Mouse (Mus musculus) MEL (cell line): Measurements from ENCODE around the gene Zscan2. TPM values are rescaled to one million over a fixed set of nuclear protein-coding genes. Genes with fewer than 3 reads are reported as not detected.

Source experiments
- DNase-seq: peaks from one replicate; pipeline ENCODE4 v3.0.0; 2011; ENCODE audit warnings: low read depth, low spot score
- H3K27ac ChIP-seq: 2 replicates; pipeline ENCODE4 v1.5.1; 2012; ENCODE audit warnings: low read depth, mild to moderate bottlenecking, control low read depth, low read length, moderate library complexity; ENCODE audit not compliant: control insufficient read depth
- H3K27me3 ChIP-seq, 2 experiments: fragments of 150-350 bp in 1 of 2; sonication (generic) in 1 of 2; 2 replicates each; pipeline ENCODE4 v1.6.1; 2012; ENCODE audit warnings: low read length in 2 of 2, mild to moderate bottlenecking in 2 of 2, improper control_type of control experiment in 1 of 2, moderate library complexity in 1 of 2; ENCODE audit not compliant: insufficient read depth in 2 of 2, control insufficient read depth in 1 of 2
- H3K36me3 ChIP-seq, 2 experiments: 2 replicates each; pipeline ENCODE4 v1.6.1; 2012 to 2014; ENCODE audit warnings: low read length in 2 of 2, improper control_type of control experiment in 1 of 2, inconsistent platforms in 1 of 2, mild to moderate bottlenecking in 1 of 2; ENCODE audit not compliant: insufficient read depth in 2 of 2, control insufficient read depth in 1 of 2
- H3K4me1 ChIP-seq, 2 experiments: fragments of 150-350 bp in 1 of 2; sonication (generic) in 1 of 2; 2 replicates each; pipeline ENCODE4 v1.6.1; 2012; ENCODE audit warnings: low read length in 2 of 2, improper control_type of control experiment in 1 of 2, mild to moderate bottlenecking in 1 of 2; ENCODE audit not compliant: insufficient read depth in 2 of 2, control insufficient read depth in 1 of 2
- H3K4me3 ChIP-seq, 2 experiments: fragments of 150-350 bp in 1 of 2; sonication (generic) in 1 of 2; 2 replicates each; pipeline ENCODE4 v1.5.1; 2012; ENCODE audit warnings: low read depth in 2 of 2, low read length in 2 of 2, mild to moderate bottlenecking in 2 of 2, moderate library complexity in 2 of 2, control low read depth in 1 of 2, improper control_type of control experiment in 1 of 2; ENCODE audit not compliant: control insufficient read depth in 1 of 2, insufficient read depth in 1 of 2
- H3K79me2 ChIP-seq: 2 replicates; pipeline ENCODE4 v1.6.1; 2012; ENCODE audit warnings: mild to moderate bottlenecking, low read length, moderate library complexity; ENCODE audit not compliant: control insufficient read depth, poor library complexity, insufficient read depth
- H3K9ac ChIP-seq: 2 replicates; pipeline ENCODE4 v1.6.1; 2012; ENCODE audit warnings: low read depth, mild to moderate bottlenecking, control low read depth, low read length, moderate library complexity; ENCODE audit not compliant: control insufficient read depth, poor library complexity, severe bottlenecking
- H3K9me3 ChIP-seq: fragments of 150-350 bp; sonication (generic); replicated peaks from 2 replicates; pipeline ENCODE4 v1.6.1; 2012; ENCODE audit warnings: mild to moderate bottlenecking, low read length, improper control_type of control experiment, moderate library complexity; ENCODE audit not compliant: insufficient read depth
- BHLHE40 ChIP-seq: IDR thresholded peaks from 2 replicates; pipeline ENCODE4 v1.6.1; 2012; ENCODE audit warnings: low read depth, mild to moderate bottlenecking, inconsistent platforms, low read length, improper control_type of control experiment, borderline replicate concordance
- CHD1 ChIP-seq: IDR thresholded peaks from 2 replicates; pipeline ENCODE4 v1.6.1; 2012; ENCODE audit warnings: low read depth, mild to moderate bottlenecking, inconsistent platforms, low read length, improper control_type of control experiment
- CHD2 ChIP-seq: IDR thresholded peaks from 2 replicates; pipeline ENCODE4 v1.6.1; 2011; ENCODE audit warnings: low read length, improper control_type of control experiment
- CTCF ChIP-seq, 3 experiments: IDR thresholded peaks in 2 of 3; conservative IDR thresholded peaks in 1 of 3; 2 replicates each; pipeline ENCODE4 v1.5.1; 2011 to 2012; ENCODE audit warnings: low read length in 3 of 3, low read depth in 2 of 3, mild to moderate bottlenecking in 2 of 3, improper control_type of control experiment in 1 of 3, inconsistent platforms in 1 of 3, mixed read lengths in 1 of 3, moderate library complexity in 1 of 3; ENCODE audit not compliant: control insufficient read depth in 1 of 3, insufficient read depth in 1 of 3, poor library complexity in 1 of 3, severe bottlenecking in 1 of 3
- ELF1 ChIP-seq: IDR thresholded peaks from 2 replicates; pipeline ENCODE4 v1.6.1; 2014; ENCODE audit warnings: low read depth, mild to moderate bottlenecking, inconsistent platforms, low read length, improper control_type of control experiment, moderate library complexity
- EP300 ChIP-seq, 2 experiments: IDR thresholded peaks; 2 replicates each; pipeline ENCODE4 v1.6.1; 2011; ENCODE audit warnings: improper control_type of control experiment in 2 of 2, low read length in 2 of 2, low read depth in 1 of 2, mild to moderate bottlenecking in 1 of 2
- JUND ChIP-seq: IDR thresholded peaks from 2 replicates; pipeline ENCODE4 v1.6.1; 2011; ENCODE audit warnings: low read depth, mild to moderate bottlenecking, improper control_type of control experiment, low read length
- KAT2A ChIP-seq: conservative IDR thresholded peaks from 2 replicates; pipeline ENCODE4 v1.6.1; 2012; ENCODE audit warnings: low read depth, low read length, improper control_type of control experiment, inconsistent platforms
- MAFK ChIP-seq: IDR thresholded peaks from 2 replicates; pipeline ENCODE4 v1.6.1; 2011; ENCODE audit warnings: low read depth, mild to moderate bottlenecking, low read length, improper control_type of control experiment, borderline replicate concordance
- MAX ChIP-seq: IDR thresholded peaks from 2 replicates; pipeline ENCODE4 v1.6.1; 2011; ENCODE audit warnings: low read length, improper control_type of control experiment
- MEF2A ChIP-seq: IDR thresholded peaks from 2 replicates; pipeline ENCODE4 v1.6.1; 2014; ENCODE audit warnings: low read depth, mild to moderate bottlenecking, inconsistent platforms, low read length, improper control_type of control experiment; ENCODE audit not compliant: poor library complexity, insufficient replicate concordance, severe bottlenecking; ENCODE audit errors: extremely low read depth
- MXI1 ChIP-seq: IDR thresholded peaks from 2 replicates; pipeline ENCODE4 v1.6.1; 2011; ENCODE audit warnings: mild to moderate bottlenecking, low read depth, low read length, improper control_type of control experiment
- NELFE ChIP-seq: IDR thresholded peaks from 2 replicates; pipeline ENCODE4 v1.6.1; 2011; ENCODE audit warnings: low read depth, low read length, improper control_type of control experiment
- NRF1 ChIP-seq: IDR thresholded peaks from 2 replicates; pipeline ENCODE4 v1.6.1; 2014; ENCODE audit warnings: low read depth, mild to moderate bottlenecking, inconsistent platforms, low read length, improper control_type of control experiment, moderate library complexity; ENCODE audit not compliant: poor library complexity, insufficient read depth, severe bottlenecking
- POLR2AphosphoS2 ChIP-seq: IDR thresholded peaks from 2 replicates; pipeline ENCODE4 v1.6.1; 2011; ENCODE audit warnings: low read length, improper control_type of control experiment
- POLR2AphosphoS5 ChIP-seq: IDR thresholded peaks from 2 replicates; pipeline ENCODE4 v1.6.1; 2012; ENCODE audit warnings: low read depth, borderline replicate concordance, mild to moderate bottlenecking, inconsistent platforms, low read length, moderate library complexity, mixed read lengths
- RAD21 ChIP-seq: IDR thresholded peaks from 2 replicates; pipeline ENCODE4 v1.6.1; 2011; ENCODE audit warnings: mild to moderate bottlenecking, low read depth, low read length, improper control_type of control experiment
- RCOR1 ChIP-seq: IDR thresholded peaks from 2 replicates; pipeline ENCODE4 v1.6.1; 2012; ENCODE audit warnings: low read depth, mild to moderate bottlenecking, inconsistent platforms, low read length, improper control_type of control experiment
- SIN3A ChIP-seq: IDR thresholded peaks from 2 replicates; pipeline ENCODE4 v1.6.1; 2012; ENCODE audit warnings: low read length, improper control_type of control experiment, inconsistent platforms
- SMC3 ChIP-seq: IDR thresholded peaks from 2 replicates; pipeline ENCODE4 v1.6.1; 2011; ENCODE audit warnings: low read depth, low read length, improper control_type of control experiment
- TAL1 ChIP-seq: IDR thresholded peaks from 2 replicates; pipeline ENCODE4 v1.6.1; 2012; ENCODE audit warnings: mild to moderate bottlenecking, inconsistent platforms, low read length, moderate library complexity, mixed read lengths
- TBP ChIP-seq: IDR thresholded peaks from 2 replicates; pipeline ENCODE4 v1.8.0; 2011; ENCODE audit warnings: low read depth, low read length, improper control_type of control experiment
- TCF12 ChIP-seq: IDR thresholded peaks from 2 replicates; pipeline ENCODE4 v1.6.1; 2014; ENCODE audit warnings: low read depth, mild to moderate bottlenecking, inconsistent platforms, low read length, improper control_type of control experiment, moderate library complexity
- USF1 ChIP-seq: IDR thresholded peaks from 2 replicates; pipeline ENCODE4 v1.6.1; 2014; ENCODE audit warnings: low read depth, mild to moderate bottlenecking, inconsistent platforms, low read length, improper control_type of control experiment, moderate library complexity
- USF2 ChIP-seq, 2 experiments: IDR thresholded peaks; 2 replicates each; pipeline ENCODE4 v1.6.1; 2011 to 2012; ENCODE audit warnings: improper control_type of control experiment in 2 of 2, low read length in 2 of 2, borderline replicate concordance in 1 of 2, inconsistent platforms in 1 of 2, low read depth in 1 of 2, mild to moderate bottlenecking in 1 of 2; ENCODE audit not compliant: insufficient read depth in 1 of 2
- ZC3H11A ChIP-seq: IDR thresholded peaks from 2 replicates; pipeline ENCODE4 v1.6.1; 2012; ENCODE audit warnings: low read depth, mild to moderate bottlenecking, inconsistent platforms, low read length, improper control_type of control experiment
- ZMIZ1 ChIP-seq: IDR thresholded peaks from 2 replicates; pipeline ENCODE4 v1.6.1; 2012; ENCODE audit warnings: low read depth, mild to moderate bottlenecking, inconsistent platforms, low read length, improper control_type of control experiment, moderate library complexity
- ZNF384 ChIP-seq: IDR thresholded peaks from 2 replicates; pipeline ENCODE4 v1.6.1; 2012; ENCODE audit warnings: low read depth, mild to moderate bottlenecking, inconsistent platforms, low read length, improper control_type of control experiment
- polyA plus RNA-seq, 2 experiments: library from polyadenylated mRNA; stranded (reverse) in 1 of 2; unstranded in 1 of 2; fragments of >175 nt in 1 of 2; fragments of >200 nt in 1 of 2; gene quantifications; 2 replicates each; pipeline versions ENCODE4 v1.2.1 to v1.2.4; 2012; ENCODE audit warnings: low replicate concordance in 2 of 2, low read depth in 1 of 2; ENCODE audit not compliant: insufficient read length in 2 of 2, insufficient read depth in 1 of 2, missing spikeins in 1 of 2
- total RNA-seq: library from RNA; depleted of rRNA; stranded (reverse); fragments of 300-350 nt; gene quantifications from 2 replicates; pipeline ENCODE4 v1.2.3, GENCODE M21; 2012

The Zscan2 gene
- total and polyA plus RNA-seq, 3 experiments, result 1.2 to 2.4 TPM; not detected in 1

DNA sequence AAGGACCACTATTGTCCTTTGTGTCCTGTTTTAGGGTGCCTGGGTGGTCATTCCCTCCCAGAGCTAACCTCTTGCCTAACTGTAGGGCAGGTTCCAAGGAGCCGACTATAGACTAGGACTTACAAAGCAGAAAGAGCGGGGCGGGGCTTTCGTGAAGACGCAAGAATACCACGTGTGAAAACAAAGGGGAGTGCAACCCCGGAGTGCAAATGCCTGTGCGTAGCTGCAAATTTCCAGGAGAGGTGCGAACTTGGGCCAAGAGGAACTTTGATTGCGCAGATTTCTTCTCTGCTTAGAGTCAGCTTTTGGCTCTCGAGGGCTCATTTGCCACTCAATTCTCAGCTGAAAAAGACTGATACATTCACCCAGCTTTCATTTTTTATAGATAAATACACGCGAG is 493 bp upstream of the Zscan2 start:
- Histone ChIP-seq H3K9ac (peak overlapping the region; percentile 35), H3K27ac (no peak overlapping the region), H3K9me3 (no peaks in the 10 kb centered on the region), H3K27me3 (no peaks in the 10 kb centered on the region), H3K4me1 (peaks cover 16 to 22% of the 10 kb centered on the region in 2 experiments), H3K36me3 (peaks cover 0 to 17% of the 10 kb centered on the region in 2 experiments; a peak in 2 of 4 replicates), H3K79me2 (no peaks in the 10 kb centered on the region), H3K4me3 (peak overlapping the region; percentile 66 to 88)
- no peak for TF ChIP-seq POLR2AphosphoS5
- no peak for TF ChIP-seq POLR2AphosphoS2
- no peak for TF ChIP-seq BHLHE40
- no peak for TF ChIP-seq EP300 (IDR thresholded peaks at IDR 0.05; ENCODE audit: low read depth in 1 of 2, low read length in 2 of 2)
- TF ChIP-seq KAT2A, result no peak
- no peak for TF ChIP-seq ZC3H11A
- no peak for TF ChIP-seq ZMIZ1
- TF ChIP-seq SMC3, result no peak
- peak in 1 of 2 experiments; percentile 36; a peak in 1 of 4 replicates for TF ChIP-seq USF2 (IDR thresholded peaks at IDR 0.05; ENCODE audit: borderline replicate concordance in 1 of 2, insufficient read depth in 1 of 2, low read depth in 1 of 2, low read length in 2 of 2)
- no peak for TF ChIP-seq TCF12
- peak; percentile 35; the same call in 1 of the 2 replicates for TF ChIP-seq RCOR1
- peak; percentile 94 for TF ChIP-seq MXI1
- TF ChIP-seq SIN3A, result peak; percentile 89; the same call in 1 of the 2 replicates
- TF ChIP-seq USF1, result peak; percentile 83
- TF ChIP-seq ELF1, result no peak
- TF ChIP-seq TAL1, result no peak
- no peak for TF ChIP-seq ZNF384
- TF ChIP-seq MAX, result peak; percentile 86
- TF ChIP-seq MEF2A, result no peak
- peak; percentile 90 for DNase-seq

DNA sequence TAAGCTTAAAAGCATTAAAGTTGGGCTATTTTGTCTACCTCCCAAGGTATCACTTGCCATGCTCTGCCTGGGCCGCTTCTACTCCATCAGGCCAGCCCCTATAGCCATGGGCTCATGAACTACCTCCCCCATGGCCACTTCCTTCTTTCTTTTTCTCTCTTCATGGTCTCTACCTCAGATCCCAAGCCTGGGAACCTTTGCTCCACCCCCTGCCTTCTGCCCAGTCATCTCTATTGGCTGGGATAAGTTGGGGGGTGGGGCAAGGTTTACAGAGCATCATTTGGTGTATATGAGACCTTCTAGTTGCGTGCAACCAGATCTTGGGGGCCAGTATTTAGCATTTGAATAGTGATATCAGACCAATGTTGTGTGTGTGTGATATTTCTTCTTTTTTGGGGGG is 1.8 kb downstream of the Zscan2 start:
- Histone ChIP-seq H3K27me3 (no peaks in the 10 kb centered on the region), H3K4me1 (peaks cover 17 to 30% of the 10 kb centered on the region in 2 experiments), H3K4me3 (no peak overlapping the region), H3K9me3 (no peaks in the 10 kb centered on the region), H3K79me2 (no peaks in the 10 kb centered on the region), H3K36me3 (peaks cover 0 to 28% of the 10 kb centered on the region in 2 experiments; a peak in 2 of 4 replicates), H3K27ac (no peak overlapping the region), H3K9ac (no peak overlapping the region)
- no peak for TF ChIP-seq MAFK
- no peak for TF ChIP-seq POLR2AphosphoS5
- no peak for TF ChIP-seq CTCF (IDR thresholded peaks at IDR 0.05 in 2 of 3, conservative IDR thresholded peaks at IDR 0.05 in 1 of 3; ENCODE audit: control insufficient read depth in 1 of 3, insufficient read depth in 1 of 3, low read depth in 2 of 3, low read length in 3 of 3, poor library complexity in 1 of 3, severe bottlenecking in 1 of 3)
- no peak for TF ChIP-seq MEF2A
- no peak for TF ChIP-seq ZNF384
- no peak for TF ChIP-seq USF2 (IDR thresholded peaks at IDR 0.05; ENCODE audit: borderline replicate concordance in 1 of 2, insufficient read depth in 1 of 2, low read depth in 1 of 2, low read length in 2 of 2)
- TF ChIP-seq NRF1, result no peak
- no peak for TF ChIP-seq RCOR1
- no peak for TF ChIP-seq CHD1
- no peak for TF ChIP-seq USF1
- TF ChIP-seq ELF1, result no peak
- no peak for TF ChIP-seq TBP
- TF ChIP-seq RAD21, result no peak
- TF ChIP-seq JUND, result no peak
- no peak for TF ChIP-seq ZMIZ1
- no peak for TF ChIP-seq CHD2
- no peak for TF ChIP-seq NELFE
- DNase-seq, result peak; percentile 81
